Mouse (Mus musculus) retina, embryonic 14.5 days (tissue): ENCODE data around the gene Ppip5k2.
"Not testable (repeated sequence)": the region's sequence is repeated elsewhere in the genome, so short reads cannot be mapped to it uniquely, and the experiment has no call there.

Experiments
- DNase-seq: peaks from one replicate; pipeline ENCODE4 v3.0.0-alpha.2; 2015; ENCODE audit warnings: low spot score

Ppip5k2 gene

GRCm38 (mm10) chr1:97769904-97770753 is at the start of gene Ppip5k2, which contains the start of gene Gin1:
TSS of gene Ppip5k2 (minus strand) at chr1:97770411.
TSS of gene Gin1 (plus strand) at chr1:97770172.
- DNase-seq, result peak; percentile 97

GRCm38 (mm10) chr1:97809255-97809912 is 39.2 kb upstream of the Ppip5k2 start:
- DNase-seq, result peak; percentile 77

- no peak for DNase-seq
These were observed 34.3 kb upstream of the Ppip5k2 start for GRCm38 (mm10) chr1:97804520-97804919.

GRCm38 (mm10) chr1:97802207-97802902 is 32.1 kb upstream of the Ppip5k2 start:
- DNase-seq, result peak; percentile 58

- no peak for DNase-seq
These were observed 25.7 kb upstream of the Ppip5k2 start for GRCm38 (mm10) chr1:97795936-97796335.

GRCm38 (mm10) chr1:97794110-97794509 is 23.9 kb upstream of the Ppip5k2 start:
- DNase-seq, result no peak

GRCm38 (mm10) chr1:97788490-97788889 is 18.3 kb upstream of the Ppip5k2 start:
- no peak for DNase-seq

GRCm38 (mm10) chr1:97787674-97788073 is 17.5 kb upstream of the Ppip5k2 start:
- no peak for DNase-seq

GRCm38 (mm10) chr1:97785685-97786393 is 15.6 kb upstream of the Ppip5k2 start:
- no peak for DNase-seq

GRCm38 (mm10) chr1:97784928-97785327 is 14.7 kb upstream of the Ppip5k2 start:
- no peak for DNase-seq

GRCm38 (mm10) chr1:97781674-97782073 is 11.5 kb upstream of the Ppip5k2 start:
- DNase-seq, result no peak

- no peak for DNase-seq
These were observed 3.8 kb upstream of the Ppip5k2 start for GRCm38 (mm10) chr1:97773973-97774372.

GRCm38 (mm10) chr1:97773362-97773761 is 3.2 kb upstream of the Ppip5k2 start:
- DNase-seq, result no peak

GRCm38 (mm10) chr1:97771727-97772126 is 1.5 kb upstream of the Ppip5k2 start:
- no peak for DNase-seq

- no peak for DNase-seq
These were observed 907 bp upstream of the Ppip5k2 start for GRCm38 (mm10) chr1:97771118-97771517.

GRCm38 (mm10) chr1:97769294-97769903 is 812 bp downstream of the Ppip5k2 start:
- peak; percentile 42 for DNase-seq

- DNase-seq, result peak; percentile 7
These were observed 1.3 kb downstream of the Ppip5k2 start for GRCm38 (mm10) chr1:97768906-97769293.

- DNase-seq, result no peak
These were observed 2.1 kb downstream of the Ppip5k2 start for GRCm38 (mm10) chr1:97768089-97768488.

GRCm38 (mm10) chr1:97765712-97766111 is 4.5 kb downstream of the Ppip5k2 start:
- not testable (repeated sequence) for DNase-seq

GRCm38 (mm10) chr1:97761477-97761876 is 8.7 kb downstream of the Ppip5k2 start:
- no peak for DNase-seq

GRCm38 (mm10) chr1:97760598-97760997 is 9.6 kb downstream of the Ppip5k2 start:
- no peak for DNase-seq

- DNase-seq, result no peak
These were observed 10.4 kb downstream of the Ppip5k2 start for GRCm38 (mm10) chr1:97759841-97760240.
